Mouse (Mus musculus): ENCODE measurements at regions not wholly inside any gene's neighbourhood (a gene's known extent, or its start where the extent isn't known, plus 50 kb on each side); places are given as distances from the start of the nearest gene placed in this dataset.
"Not testable (repeated sequence)": the region's sequence is repeated elsewhere in the genome, so short reads cannot be mapped to it uniquely, and the experiment has no call there.

GRCm38 (mm10) chr6:89200514-89201284 lies 161.7 kb downstream of the Plxna1 start:
- not testable (repeated sequence) for H3K27ac ChIP-seq; H3K27me3 ChIP-seq; H3K9me3 ChIP-seq; H3K4me1 ChIP-seq (replicated peaks); H3K36me3 ChIP-seq
- H3K4me2 ChIP-seq (replicated peaks) = peak overlapping the region; percentile 53
- peak overlapping the region; percentile 26 for H3K4me3 ChIP-seq (replicated peaks)
- 0 out of 2 replicates have a peak overlapping the region, but pooled peaks have one; percentile 19 for H3K9ac ChIP-seq (replicated peaks)
- 8% methylated on average over 19 of the region's 19 CpGs for WGBS
- peak; percentile 45; the same call in 1 of the 2 replicates for ATAC-seq

- no peak overlapping the region for H3K4me2 ChIP-seq (replicated peaks)
- H3K4me3 ChIP-seq (replicated peaks) = no peak overlapping the region
- no peak overlapping the region for H3K27ac ChIP-seq
- no peak for ATAC-seq
- no peaks in the 10 kb centered on the region for H3K9me3 ChIP-seq
- 59% methylated on average over 3 of the region's 3 CpGs for WGBS
- no peaks in the 10 kb centered on the region for H3K36me3 ChIP-seq
- no peak overlapping the region for H3K9ac ChIP-seq (replicated peaks)
- no peaks in the 10 kb centered on the region for H3K27me3 ChIP-seq
- H3K4me1 ChIP-seq (replicated peaks) = no peaks in the 10 kb centered on the region
Observed at GRCm38 (mm10) chr6:89215021-89215420, 147.4 kb downstream of the Plxna1 start.

DNA sequence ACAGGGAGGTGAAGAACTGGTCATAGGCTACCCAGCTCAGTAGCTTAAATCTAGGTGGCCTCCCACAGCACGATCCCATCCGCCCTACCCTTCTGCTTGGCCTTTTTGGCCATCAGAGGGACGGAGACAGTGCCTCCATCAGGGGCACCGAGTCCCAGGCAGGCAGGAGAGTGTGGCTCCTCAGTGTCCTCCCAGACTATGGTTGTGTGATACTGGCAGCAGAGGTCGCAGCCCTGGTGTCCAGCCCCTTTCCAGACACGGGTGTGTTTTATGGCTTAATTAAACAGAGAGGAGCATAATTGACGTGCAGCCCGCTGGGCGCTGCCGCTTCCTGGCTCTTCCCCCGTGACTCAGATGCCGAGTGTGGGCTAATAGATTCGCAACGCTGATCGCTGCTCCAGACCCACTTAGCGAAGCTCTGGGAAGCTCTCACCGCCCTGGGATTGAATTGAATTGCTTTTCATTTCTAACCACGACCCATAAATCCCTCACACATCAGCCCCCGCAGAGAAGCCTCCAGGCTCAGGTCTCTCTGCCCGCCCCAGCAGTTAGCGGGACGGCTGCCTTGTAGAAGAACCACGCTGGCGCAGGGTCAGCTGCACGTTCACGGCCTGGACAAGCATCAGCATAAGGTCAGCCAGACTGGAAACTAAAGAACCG lies 126.9 kb downstream of the Plxna1 start:
- Histone ChIP-seq H3K4me2 (replicated peaks) (peak overlapping the region; percentile 45), H3K27ac (peak overlapping the region; percentile 86), H3K9me3 (no peaks in the 10 kb centered on the region), H3K27me3 (no peaks in the 10 kb centered on the region), H3K4me1 (replicated peaks) (peaks cover 57% of the 10 kb centered on the region), H3K36me3 (no peaks in the 10 kb centered on the region), H3K9ac (replicated peaks) (peak overlapping the region; percentile 41; the same call in 1 of the 2 replicates), H3K4me3 (replicated peaks) (peak overlapping the region; percentile 16; the same call in 1 of the 2 replicates)
- ATAC-seq = peak; percentile 72
- WGBS = 12% methylated on average over 27 of the region's 27 CpGs

DNA sequence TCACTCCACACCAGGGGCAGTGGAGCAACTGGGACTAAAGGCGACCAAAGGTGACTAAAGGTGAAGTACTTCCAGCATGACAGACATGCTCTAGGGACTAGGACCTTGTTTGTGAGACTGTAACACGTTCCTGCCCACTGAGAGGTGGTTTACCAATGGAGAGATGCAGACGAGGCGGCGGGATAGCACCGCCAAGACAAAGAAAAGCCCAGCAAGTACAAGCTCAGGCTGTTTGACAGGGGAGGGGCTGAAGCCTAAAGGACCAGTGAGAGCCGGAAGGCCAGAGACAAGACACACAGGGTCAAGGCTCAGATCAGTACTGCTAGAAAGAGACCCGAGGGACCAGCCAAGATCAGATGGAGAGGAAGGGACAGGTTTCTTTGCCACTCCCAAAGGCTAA lies 126.2 kb downstream of the Plxna1 start:
- H3K27ac ChIP-seq = peak overlapping the region; percentile 86
- H3K4me2 ChIP-seq (replicated peaks) = peak overlapping the region; percentile 45
- H3K9me3 ChIP-seq = no peaks in the 10 kb centered on the region
- no peak for ATAC-seq
- 11% methylated on average over 8 of the region's 8 CpGs for WGBS
- no peaks in the 10 kb centered on the region for H3K36me3 ChIP-seq
- no peak overlapping the region for H3K4me3 ChIP-seq (replicated peaks)
- H3K27me3 ChIP-seq = no peaks in the 10 kb centered on the region
- H3K4me1 ChIP-seq (replicated peaks) = peaks cover 60% of the 10 kb centered on the region
- no peak overlapping the region for H3K9ac ChIP-seq (replicated peaks)

- peak; percentile 57 for ATAC-seq
- H3K4me1 ChIP-seq (replicated peaks) = peaks cover 63% of the 10 kb centered on the region
Observed at GRCm38 (mm10) chr6:89236892-89237646, 125.4 kb downstream of the Plxna1 start.

DNA sequence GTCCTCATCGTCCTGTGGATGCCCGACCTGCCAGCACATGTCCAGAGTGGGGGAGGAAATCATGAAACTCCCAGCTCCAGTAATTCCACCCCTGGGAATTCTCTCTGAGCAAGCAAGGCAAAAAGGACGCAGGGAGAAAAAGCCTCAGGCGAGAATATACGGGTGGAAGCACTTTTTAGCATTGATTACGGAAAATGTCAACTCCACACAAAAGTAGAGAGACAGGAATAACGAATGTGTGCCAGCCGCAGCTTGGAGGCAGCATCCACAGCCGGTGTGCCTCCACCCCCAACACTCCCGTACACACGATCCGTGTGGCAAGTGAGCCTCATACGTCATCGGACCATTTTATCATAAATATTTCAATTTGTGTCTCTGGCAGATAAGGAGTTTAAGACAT lies 123.5 kb downstream of the Plxna1 start:
- no peaks in the 10 kb centered on the region for H3K9me3 ChIP-seq
- 42% methylated on average over 14 of the region's 14 CpGs for WGBS
- no peak for ATAC-seq
- H3K36me3 ChIP-seq = no peaks in the 10 kb centered on the region
- H3K9ac ChIP-seq (replicated peaks) = no peak overlapping the region; the same call in 1 of the 2 replicates
- H3K4me3 ChIP-seq (replicated peaks) = no peak overlapping the region
- peak overlapping the region; percentile 79; the same call in 1 of the 2 replicates for H3K27ac ChIP-seq
- no peaks in the 10 kb centered on the region for H3K27me3 ChIP-seq
- peak overlapping the region; percentile 13; the same call in 1 of the 2 replicates for H3K4me2 ChIP-seq (replicated peaks)
- H3K4me1 ChIP-seq (replicated peaks) = peaks cover 76% of the 10 kb centered on the region

More at GRCm38 (mm10) chr6:89236892-89237646, 125.4 kb downstream of the Plxna1 start:
- no peak overlapping the region for H3K4me3 ChIP-seq (replicated peaks)
- peak overlapping the region; percentile 86 for H3K27ac ChIP-seq
- no peak overlapping the region for H3K4me2 ChIP-seq (replicated peaks)
- H3K9ac ChIP-seq (replicated peaks) = no peak overlapping the region
- 71% methylated on average over 10 of the region's 10 CpGs for WGBS
- H3K36me3 ChIP-seq = no peaks in the 10 kb centered on the region
- H3K27me3 ChIP-seq = no peaks in the 10 kb centered on the region
- no peaks in the 10 kb centered on the region for H3K9me3 ChIP-seq

DNA sequence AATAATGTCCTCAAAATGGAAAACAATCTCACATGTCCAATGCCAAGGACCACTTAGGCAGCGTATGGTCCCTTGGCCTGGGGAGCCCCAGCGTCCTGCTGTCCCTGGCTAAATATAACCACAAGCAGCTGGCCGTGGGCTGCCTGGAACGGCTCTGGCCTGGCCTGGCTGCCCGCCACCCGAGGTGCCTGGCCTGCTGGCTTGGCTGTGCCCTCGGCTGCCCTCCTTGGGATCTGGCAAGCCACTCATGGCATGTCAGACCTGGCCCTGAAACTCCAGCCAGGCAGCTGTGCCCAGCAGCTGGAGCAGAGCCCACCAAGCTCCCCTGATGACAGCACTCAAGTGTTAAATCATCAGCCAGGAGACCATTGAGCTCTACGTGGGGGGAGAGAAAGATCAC lies 122.9 kb downstream of the Plxna1 start:
- ATAC-seq = no peak
- peak overlapping the region; percentile 13; the same call in 1 of the 2 replicates for H3K4me2 ChIP-seq (replicated peaks)
- no peak overlapping the region for H3K4me3 ChIP-seq (replicated peaks)
- H3K9ac ChIP-seq (replicated peaks) = no peak overlapping the region; the same call in 1 of the 2 replicates
- peaks cover 76% of the 10 kb centered on the region for H3K4me1 ChIP-seq (replicated peaks)
- 41% methylated on average over 8 of the region's 8 CpGs for WGBS
- no peaks in the 10 kb centered on the region for H3K36me3 ChIP-seq
- peak overlapping the region; percentile 79 for H3K27ac ChIP-seq
- H3K27me3 ChIP-seq = no peaks in the 10 kb centered on the region
- H3K9me3 ChIP-seq = no peaks in the 10 kb centered on the region

GRCm38 (mm10) chr6:89240168-89240705 lies 122.2 kb downstream of the Plxna1 start:
- no peaks in the 10 kb centered on the region for H3K9me3 ChIP-seq
- no peak overlapping the region for H3K9ac ChIP-seq (replicated peaks)
- H3K4me3 ChIP-seq (replicated peaks) = no peak overlapping the region
- no peak for ATAC-seq
- H3K4me1 ChIP-seq (replicated peaks) = peaks cover 77% of the 10 kb centered on the region
- 26% methylated on average over 4 of the region's 4 CpGs for WGBS
- no peak overlapping the region for H3K27ac ChIP-seq
- 0 out of 2 replicates have a peak, but pooled peaks cover 3% of the 10 kb centered on the region for H3K27me3 ChIP-seq
- no peak overlapping the region for H3K4me2 ChIP-seq (replicated peaks)
- no peaks in the 10 kb centered on the region for H3K36me3 ChIP-seq

GRCm38 (mm10) chr6:89242371-89243288 lies 119.8 kb downstream of the Plxna1 start:
- Histone ChIP-seq H3K9ac (replicated peaks) (no peak overlapping the region; the same call in 1 of the 2 replicates), H3K27ac (peak overlapping the region; percentile 67), H3K9me3 (no peaks in the 10 kb centered on the region), H3K4me2 (replicated peaks) (no peak overlapping the region), H3K4me1 (replicated peaks) (peaks cover 58% of the 10 kb centered on the region), H3K27me3 (peaks cover 6% of the 10 kb centered on the region; the same call in 1 of the 2 replicates), H3K36me3 (no peaks in the 10 kb centered on the region), H3K4me3 (replicated peaks) (no peak overlapping the region)
- ATAC-seq = peak; percentile 64
- 15% methylated on average over 18 of the region's 18 CpGs for WGBS

DNA sequence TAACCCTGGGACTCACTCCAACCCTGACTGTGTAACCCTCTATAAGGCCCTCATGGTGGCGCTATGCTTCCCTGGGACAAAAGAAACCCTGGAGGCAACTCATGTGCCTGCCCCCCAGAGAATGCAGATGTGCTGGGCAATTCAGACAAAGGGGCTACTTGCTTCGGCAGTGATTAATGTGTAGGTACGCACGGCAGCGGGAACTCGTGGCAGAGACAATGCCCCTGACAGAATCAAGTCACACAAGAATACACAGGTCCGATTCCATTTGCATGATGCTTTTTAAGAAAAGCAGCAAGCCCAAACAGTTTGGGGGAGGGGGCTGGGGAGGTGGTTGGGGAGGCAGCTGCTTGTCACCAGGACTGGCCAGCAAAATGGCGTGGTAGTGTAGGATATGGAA lies 116.9 kb downstream of the Plxna1 start:
- no peak overlapping the region for H3K27ac ChIP-seq

GRCm38 (mm10) chr6:89246261-89246660 lies 116.2 kb downstream of the Plxna1 start:
- ATAC-seq = no peak
- Histone ChIP-seq H3K36me3 (no peaks in the 10 kb centered on the region), H3K27ac (no peak overlapping the region), H3K4me2 (replicated peaks) (no peak overlapping the region), H3K27me3 (peaks cover 6% of the 10 kb centered on the region; the same call in 1 of the 2 replicates), H3K4me1 (replicated peaks) (peaks cover 30% of the 10 kb centered on the region), H3K9ac (replicated peaks) (no peak overlapping the region), H3K4me3 (replicated peaks) (no peak overlapping the region), H3K9me3 (no peaks in the 10 kb centered on the region)
- 93% methylated on average over 5 of the region's 5 CpGs for WGBS

More for the DNA sequence above, 116.9 kb downstream of the Plxna1 start:
- no peak for ATAC-seq
- H3K27me3 ChIP-seq = peaks cover 6% of the 10 kb centered on the region; the same call in 1 of the 2 replicates
- H3K4me3 ChIP-seq (replicated peaks) = no peak overlapping the region
- H3K9ac ChIP-seq (replicated peaks) = no peak overlapping the region
- no peak overlapping the region for H3K4me2 ChIP-seq (replicated peaks)
- no peaks in the 10 kb centered on the region for H3K36me3 ChIP-seq
- H3K4me1 ChIP-seq (replicated peaks) = peaks cover 33% of the 10 kb centered on the region
- no peaks in the 10 kb centered on the region for H3K9me3 ChIP-seq
- WGBS = 40% methylated on average over 8 of the region's 8 CpGs

All from midbrain, embryonic 13.5 days (tissue).